ENCODE assay signal across 29 mouse cellular contexts in the genomic region with DNA sequence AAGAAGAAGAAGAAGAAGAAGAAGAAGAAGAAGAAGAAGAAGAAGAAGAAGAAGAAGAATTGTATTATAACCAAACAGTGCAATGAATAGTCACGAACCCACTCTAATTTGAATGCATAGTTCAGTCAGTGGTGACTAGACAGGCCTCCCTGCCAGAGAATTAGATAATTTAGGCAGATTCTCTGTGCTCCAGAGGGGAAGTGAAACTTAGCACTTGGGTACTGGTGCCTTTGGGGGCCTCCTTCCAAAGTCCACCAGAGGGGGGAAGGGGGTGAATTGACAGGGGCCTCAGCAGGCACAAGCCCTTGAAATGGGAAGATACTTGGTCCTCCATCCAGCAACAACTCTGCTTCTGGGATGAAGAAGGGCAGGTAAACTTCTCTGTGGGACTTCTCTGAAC.
DNase-seq lines count a peak whose midpoint lies in the region; ATAC-seq lines count a peak whose summit lies in the region.
"Had no signal": no experiment of that assay in that cellular context is flagged by ENCODE, and none has a peak within 500 bp of the region (broad histone marks: within the 10 kb centered on the region; RNA-seq: fewer than 3 reads in every experiment).

No protein-coding gene starts in this region.

- no peaks in the 10 kb centered on the region for H3K27me3 ChIP-seq in midbrain, embryonic 16.5 days (ENCODE audit: control insufficient read depth, insufficient read depth, low read depth, low read length)
- H3K27me3 ChIP-seq: embryonic facial prominence, embryonic 13.5 days; forebrain, embryonic 12.5 days; forebrain, embryonic 15.5 days; heart, embryonic 13.5 days; Patski had no signal

- no peak overlapping the region for H3K4me3 ChIP-seq in midbrain, embryonic 16.5 days (ENCODE audit: low read depth, low read length)
- H3K4me3 ChIP-seq: embryonic facial prominence, embryonic 10.5 days; embryonic facial prominence, embryonic 13.5 days; erythroblast, embryonic 14.5 days; forebrain, embryonic 12.5 days; forebrain, embryonic 15.5 days; heart, adult 2 months; heart, embryonic 10.5 days; heart, embryonic 13.5 days had no signal

- no peak overlapping the region for H3K27ac ChIP-seq in midbrain, embryonic 16.5 days (ENCODE audit: low read length)
- H3K27ac ChIP-seq: embryonic facial prominence, embryonic 10.5 days; embryonic facial prominence, embryonic 13.5 days; forebrain, embryonic 12.5 days; forebrain, embryonic 15.5 days; heart, adult 2 months; heart, embryonic 10.5 days; heart, embryonic 13.5 days; hindbrain, embryonic 14.5 days; hindbrain, postnatal 0 days had no signal

- no peaks in the 10 kb centered on the region for H3K9me3 ChIP-seq in midbrain, embryonic 16.5 days (replicated peaks; ENCODE audit: control insufficient read depth, low read length, poor library complexity, severe bottlenecking)
- H3K9me3 ChIP-seq: embryonic facial prominence, embryonic 10.5 days; embryonic facial prominence, embryonic 13.5 days; forebrain, embryonic 12.5 days; forebrain, embryonic 15.5 days; heart, embryonic 10.5 days had no signal

- H3K4me1 ChIP-seq in midbrain, embryonic 16.5 days (ENCODE audit: control insufficient read depth, insufficient read depth, low read length), result no peaks in the 10 kb centered on the region
- H3K4me1 ChIP-seq: forebrain, embryonic 15.5 days; heart, embryonic 10.5 days; heart, embryonic 13.5 days had no signal

- H3K9ac ChIP-seq in midbrain, embryonic 16.5 days (ENCODE audit: low read depth, low read length), result no peak overlapping the region
- H3K9ac ChIP-seq: embryonic facial prominence, embryonic 13.5 days; forebrain, embryonic 12.5 days; forebrain, embryonic 15.5 days; heart, embryonic 13.5 days; hindbrain, embryonic 14.5 days had no signal

- H3K4me2 ChIP-seq in midbrain, embryonic 16.5 days (ENCODE audit: low read length), result no peak overlapping the region
- H3K4me2 ChIP-seq: embryonic facial prominence, embryonic 13.5 days; forebrain, embryonic 12.5 days; forebrain, embryonic 15.5 days; heart, embryonic 13.5 days; hindbrain, embryonic 14.5 days had no signal

- DNase-seq in B cell, adult 2 months, result peak; percentile 3 to 5
- DNase-seq in cerebellum, adult 11 months, result no peak
- no peak for DNase-seq in adrenal gland, postnatal 10 days
- DNase-seq: adrenal gland, adult 2 months; adrenal gland, postnatal 25 days; cerebellum, adult 2 months; cerebellum, adult 9-11 months; cerebellum, postnatal 25 days; embryo, embryonic 11 days; gastrocnemius, postnatal 25 days; heart, adult 2 months; heart, postnatal 14 days; heart, postnatal 4 days had no signal

- WGBS in midbrain, embryonic 16.5 days, result 92% methylated on average over 1 of the region's 1 CpGs

- H3K36me3 ChIP-seq in midbrain, embryonic 16.5 days (ENCODE audit: control insufficient read depth, insufficient read depth, low read length), result no peaks in the 10 kb centered on the region
- H3K36me3 ChIP-seq: embryonic facial prominence, embryonic 10.5 days; embryonic facial prominence, embryonic 13.5 days; forebrain, embryonic 12.5 days; forebrain, embryonic 15.5 days; G1E; heart, embryonic 10.5 days; heart, embryonic 13.5 days had no signal

- ATAC-seq in common myeloid progenitor, adult 5-6 weeks (replicated peaks; ENCODE audit: low read depth, poor library complexity, severe bottlenecking), result peak; percentile 69
- ATAC-seq in megakaryocyte progenitor cell, adult 5-6 weeks (replicated peaks; ENCODE audit: poor library complexity), result peak; percentile 78
- no peak for ATAC-seq in midbrain, embryonic 16.5 days
- ATAC-seq: forebrain, embryonic 15.5 days; hindbrain, postnatal 0 days; inflammation-experienced regulatory T-cells, adult 6 months; intestine, embryonic 16.5 days; Patski had no signal

Comparison
In these comparisons a context has a peak if more than half of its experiments do, and no peak if none do; other contexts are left out.
1. DNase-seq: peak in B cell, adult 2 months (2 of 2); none in cerebellum, adult 11 months (single experiment) and adrenal gland, postnatal 10 days (single experiment).